In genomic region chr1:138840440-138841305, GRCm38 (mm10) we compare ENCODE assay signal across 10 mouse cellular contexts. TPM values are rescaled to one million over a fixed set of nuclear protein-coding genes. Genes with fewer than 3 reads are reported as not detected.
A peak's percentile ranks its signal among the peaks of the same experiment; 100 is the strongest.
DNase-seq lines count a peak whose midpoint lies in the region; ATAC-seq lines count a peak whose summit lies in the region.
"Had no signal": no experiment of that assay in that cellular context is flagged by ENCODE, and none has a peak within 500 bp of the region (broad histone marks: within the 10 kb centered on the region; RNA-seq: fewer than 3 reads in every experiment).

No protein-coding gene starts in this region.

- no peaks in the 10 kb centered on the region for H3K36me3 ChIP-seq in kidney, embryonic 14.5 days (ENCODE audit: control insufficient read depth, insufficient read depth, low read length)
- no peaks in the 10 kb centered on the region for H3K36me3 ChIP-seq in embryonic facial prominence, embryonic 15.5 days
- H3K36me3 ChIP-seq in hindbrain, embryonic 16.5 days (ENCODE audit: control insufficient read depth, insufficient read depth, low read length), result no peaks in the 10 kb centered on the region
- no peaks in the 10 kb centered on the region for H3K36me3 ChIP-seq in neural tube, embryonic 13.5 days

- no peak for DNase-seq in kidney, adult 11 months
- no peak for DNase-seq in urinary bladder, adult 2 months (ENCODE audit: low spot score)
- DNase-seq in yolk sac, embryonic 10.5 days (ENCODE audit: low spot score), result no peak
- no peak for DNase-seq in layer of hippocampus, postnatal 36 days
- DNase-seq: lung, postnatal 14 days had no signal

- peak overlapping the region; percentile 26; the same call in 1 of the 2 replicates for H3K4me3 ChIP-seq in kidney, embryonic 14.5 days (ENCODE audit: low read length)
- peak overlapping the region; percentile 34; the same call in 1 of the 2 replicates for H3K4me3 ChIP-seq in embryonic facial prominence, embryonic 15.5 days (replicated peaks)
- peak overlapping the region; percentile 34 for H3K4me3 ChIP-seq in hindbrain, embryonic 16.5 days (ENCODE audit: low read length)
- H3K4me3 ChIP-seq in neural tube, embryonic 13.5 days, result peak overlapping the region; percentile 31

- no peak overlapping the region for H3K27ac ChIP-seq in kidney, embryonic 14.5 days (ENCODE audit: low read depth, low read length)
- H3K27ac ChIP-seq in embryonic facial prominence, embryonic 15.5 days (replicated peaks), result no peak overlapping the region
- H3K27ac ChIP-seq in hindbrain, embryonic 16.5 days (ENCODE audit: low read depth, low read length), result no peak overlapping the region
- 0 out of 2 replicates have a peak overlapping the region, but pooled peaks have one; percentile 5 for H3K27ac ChIP-seq in neural tube, embryonic 13.5 days (replicated peaks)

- ATAC-seq in kidney, embryonic 14.5 days (ENCODE audit: low FRiP score, low TSS enrichment), result no peak
- ATAC-seq in embryonic facial prominence, embryonic 15.5 days (ENCODE audit: insufficient number of reproducible peaks, low FRiP score, low TSS enrichment, low read depth), result no peak
- ATAC-seq in hindbrain, embryonic 16.5 days, result no peak
- no peak for ATAC-seq in neural tube, embryonic 13.5 days (ENCODE audit: low read depth)

- H3K9ac ChIP-seq in kidney, embryonic 14.5 days (ENCODE audit: low read depth, low read length), result no peak overlapping the region
- H3K9ac ChIP-seq in embryonic facial prominence, embryonic 15.5 days, result no peak overlapping the region
- H3K9ac ChIP-seq in hindbrain, embryonic 16.5 days (ENCODE audit: low read depth, low read length), result no peak overlapping the region
- 0 out of 2 replicates have a peak overlapping the region, but pooled peaks have one; percentile 35 for H3K9ac ChIP-seq in neural tube, embryonic 13.5 days

- H3K4me1 ChIP-seq in kidney, embryonic 14.5 days (ENCODE audit: control insufficient read depth, insufficient read depth, low read length), result no peaks in the 10 kb centered on the region; the same call in 1 of the 2 replicates
- H3K4me1 ChIP-seq in embryonic facial prominence, embryonic 15.5 days, result peaks cover 32% of the 10 kb centered on the region
- H3K4me1 ChIP-seq in hindbrain, embryonic 16.5 days (ENCODE audit: control insufficient read depth, insufficient read depth, low read depth, low read length), result peaks cover 9% of the 10 kb centered on the region; the same call in 1 of the 2 replicates
- H3K4me1 ChIP-seq in neural tube, embryonic 13.5 days (replicated peaks), result peaks cover 39% of the 10 kb centered on the region

- peaks cover 73% of the 10 kb centered on the region for H3K27me3 ChIP-seq in kidney, embryonic 14.5 days (ENCODE audit: control insufficient read depth, insufficient read depth, low read length)
- H3K27me3 ChIP-seq in embryonic facial prominence, embryonic 15.5 days, result peaks cover 85% of the 10 kb centered on the region
- peaks cover 36% of the 10 kb centered on the region for H3K27me3 ChIP-seq in hindbrain, embryonic 16.5 days (replicated peaks; ENCODE audit: control insufficient read depth, insufficient read depth, low read length)
- peaks cover 97% of the 10 kb centered on the region for H3K27me3 ChIP-seq in neural tube, embryonic 13.5 days

- no peaks in the 10 kb centered on the region for H3K9me3 ChIP-seq in kidney, embryonic 14.5 days (ENCODE audit: control insufficient read depth, low read length)
- H3K9me3 ChIP-seq in embryonic facial prominence, embryonic 15.5 days (replicated peaks), result no peaks in the 10 kb centered on the region
- no peaks in the 10 kb centered on the region for H3K9me3 ChIP-seq in hindbrain, embryonic 16.5 days (ENCODE audit: control insufficient read depth, low read length)
- H3K9me3 ChIP-seq in neural tube, embryonic 13.5 days, result no peaks in the 10 kb centered on the region

- WGBS in kidney, embryonic 14.5 days, result 7% methylated on average over 25 of the region's 25 CpGs
- WGBS in embryonic facial prominence, embryonic 15.5 days, result 5% methylated on average over 25 of the region's 25 CpGs
- WGBS in hindbrain, embryonic 16.5 days, result 6% methylated on average over 25 of the region's 25 CpGs
- WGBS in neural tube, embryonic 13.5 days, result 3% methylated on average over 25 of the region's 25 CpGs

- H3K4me2 ChIP-seq in kidney, embryonic 14.5 days (replicated peaks; ENCODE audit: low read depth, low read length), result no peak overlapping the region
- no peak overlapping the region for H3K4me2 ChIP-seq in embryonic facial prominence, embryonic 15.5 days (replicated peaks)
- peak overlapping the region; percentile 54 for H3K4me2 ChIP-seq in hindbrain, embryonic 16.5 days (ENCODE audit: low read length)
- H3K4me2 ChIP-seq in neural tube, embryonic 13.5 days, result peak overlapping the region; percentile 52

RNA-seq across cellular contexts. Expression of gene Lhx9, which starts 7.7 kb away (rescaled TPM):
- 0.07 TPM in 1 of 2 replicates, not detected in the other for polyA plus RNA-seq in kidney, embryonic 14.5 days (2014; fragmentation: Nextera tagmentation; extraction: Ambion mirVana)
- polyA plus RNA-seq in embryonic facial prominence, embryonic 15.5 days (2015; fragmentation: Nextera tagmentation; extraction: Ambion mirVana), result 0.24 and 0.63 TPM in 2 replicates
- 10.7 and 17.5 TPM in 2 replicates for polyA plus RNA-seq in hindbrain, embryonic 16.5 days (2015; fragmentation: Nextera tagmentation; extraction: Ambion mirVana)
- polyA plus RNA-seq in neural tube, embryonic 13.5 days (2015; fragmentation: Nextera tagmentation; extraction: Ambion mirVana), result 4.1 and 4.6 TPM in 2 replicates
- 0.03 TPM in 1 of 2 replicates, not detected in the other for polyA plus RNA-seq in urinary bladder, adult 2 months (2012; rRNA removed)
- 10 to 100 TPM; 14.8 to 15.0 TPM for total RNA-seq in layer of hippocampus, postnatal 36 days (2021)
- polyA plus RNA-seq: small intestine, adult 2 months had no signal

RNA-seq across cellular contexts. Expression of gene 2310009B15Rik, which starts 16.0 kb away (rescaled TPM):
- 47.8 and 58.4 TPM in 2 replicates for polyA plus RNA-seq in kidney, embryonic 14.5 days (2014; fragmentation: Nextera tagmentation; extraction: Ambion mirVana)
- 32.8 and 32.9 TPM in 2 replicates for polyA plus RNA-seq in embryonic facial prominence, embryonic 15.5 days (2015; fragmentation: Nextera tagmentation; extraction: Ambion mirVana)
- 24.0 and 29.5 TPM in 2 replicates for polyA plus RNA-seq in hindbrain, embryonic 16.5 days (2015; fragmentation: Nextera tagmentation; extraction: Ambion mirVana)
- polyA plus RNA-seq in neural tube, embryonic 13.5 days (2015; fragmentation: Nextera tagmentation; extraction: Ambion mirVana), result 30.7 and 31.0 TPM in 2 replicates
- polyA plus RNA-seq in urinary bladder, adult 2 months (2012; rRNA removed), result 23.7 and 27.9 TPM in 2 replicates
- 10 to 100 TPM; 22.6 to 22.9 TPM for total RNA-seq in layer of hippocampus, postnatal 36 days (2021)

Comparison
In these comparisons a context has a peak if more than half of its experiments do, and no peak if none do; other contexts are left out.
1. H3K4me2 ChIP-seq: peak in hindbrain, embryonic 16.5 days (single experiment) and neural tube, embryonic 13.5 days (single experiment); none in kidney, embryonic 14.5 days (single experiment) and embryonic facial prominence, embryonic 15.5 days (single experiment).
2. Peak in every context shown above with its lines, with median percentiles within 50 percentile points of each other: H3K4me3 ChIP-seq.